Mouse (Mus musculus) regulatory T cell (primary cell): ENCODE data around the gene Gm6217.
"Not testable (repeated sequence)": the region's sequence is repeated elsewhere in the genome, so short reads cannot be mapped to it uniquely, and the experiment has no call there.

ENCODE experiments used
- in situ Hi-C: fragments of 300-600 bp; cut with MboI, MseI; formaldehyde crosslinking; loops from one replicate; pipeline ENCODE4 v1.15.1; 2025; ENCODE audit warnings: high pct_unique_total_duplicates

Gm6217 gene

DNA sequence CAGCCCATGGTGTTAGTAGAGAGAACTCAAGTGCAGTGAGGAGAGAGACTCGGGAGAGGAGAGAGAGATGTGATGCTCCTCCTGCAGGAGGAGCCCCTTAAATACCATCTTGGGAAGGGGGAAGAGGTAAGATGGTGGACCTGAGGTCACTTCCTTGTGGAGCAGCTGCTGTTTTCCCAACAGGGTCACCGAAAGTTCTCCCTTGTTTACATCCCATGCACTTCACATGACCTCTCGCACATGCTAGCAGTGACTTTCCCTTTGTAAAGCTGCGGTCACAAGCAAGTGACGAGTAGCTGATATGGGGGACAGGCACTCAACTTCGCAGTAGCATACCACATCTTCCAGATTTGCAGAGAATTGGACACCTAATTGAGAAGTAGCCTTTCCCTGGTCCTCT, at the start of gene Gm6217:
Gene Gm6217, minus strand, starts transcription at position 74 of the 400 bp plus-strand sequence.
- in situ Hi-C loops = not testable (repeated sequence)

DNA sequence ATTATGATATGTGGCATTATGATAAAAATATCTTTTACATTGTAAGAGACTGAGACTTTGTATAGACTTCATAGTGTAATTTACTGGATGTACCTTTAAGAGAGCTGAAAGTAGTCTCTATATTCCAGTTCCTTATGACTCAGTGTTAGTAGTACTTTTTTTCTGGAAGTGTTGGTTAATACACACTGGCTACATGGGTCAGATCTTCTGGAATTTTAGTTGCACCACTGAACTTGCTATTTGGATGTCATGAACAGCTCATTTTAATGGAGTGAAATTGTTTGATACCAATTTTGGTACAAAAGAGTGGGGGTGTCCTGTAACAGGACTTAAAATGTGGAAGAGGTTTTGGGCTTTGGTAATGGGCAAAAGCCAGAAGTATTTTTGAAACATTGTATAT, 46.6 kb upstream of the Gm6217 start:
- in situ Hi-C loops = no loop called here

DNA sequence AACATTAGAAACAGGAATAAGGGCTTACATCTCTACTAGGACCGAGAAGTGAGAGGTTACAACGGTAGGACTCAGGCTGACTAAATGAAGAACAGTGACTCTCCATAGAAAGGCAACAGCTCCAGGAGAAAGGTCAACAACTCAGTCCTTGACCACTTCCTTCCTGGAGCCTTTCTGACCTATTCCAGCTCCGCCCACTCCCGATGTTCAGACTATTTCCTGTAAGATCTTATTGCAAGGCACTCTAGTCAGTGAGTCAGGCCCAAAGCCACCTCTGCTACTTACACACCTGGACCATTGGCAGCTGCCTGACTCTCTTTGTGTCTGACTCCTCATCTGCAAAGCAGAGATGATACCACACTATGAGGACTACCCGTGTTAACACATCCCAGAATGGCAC, 44.6 kb upstream of the Gm6217 start:
- in situ Hi-C loops = no loop called here

DNA sequence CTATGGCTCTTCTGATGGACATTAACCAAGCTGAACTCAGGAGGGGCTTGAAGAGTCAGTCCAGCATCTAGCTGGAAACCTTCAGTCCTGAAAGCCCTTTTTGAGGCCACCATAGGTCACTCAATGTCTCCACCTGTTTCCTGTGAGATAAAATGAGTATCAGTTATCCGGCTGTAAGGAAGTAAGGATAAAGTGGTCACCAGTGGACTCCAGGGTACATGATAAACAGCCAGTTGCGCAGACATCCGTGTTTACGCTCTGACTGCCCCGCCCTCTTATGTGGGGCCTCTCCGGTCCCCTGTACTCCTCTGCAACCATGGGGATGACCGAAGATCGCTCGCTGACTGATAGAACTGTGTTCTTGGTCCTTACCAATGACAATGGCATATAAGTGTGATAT, 43.1 kb upstream of the Gm6217 start:
- in situ Hi-C loops = no loop called here

DNA sequence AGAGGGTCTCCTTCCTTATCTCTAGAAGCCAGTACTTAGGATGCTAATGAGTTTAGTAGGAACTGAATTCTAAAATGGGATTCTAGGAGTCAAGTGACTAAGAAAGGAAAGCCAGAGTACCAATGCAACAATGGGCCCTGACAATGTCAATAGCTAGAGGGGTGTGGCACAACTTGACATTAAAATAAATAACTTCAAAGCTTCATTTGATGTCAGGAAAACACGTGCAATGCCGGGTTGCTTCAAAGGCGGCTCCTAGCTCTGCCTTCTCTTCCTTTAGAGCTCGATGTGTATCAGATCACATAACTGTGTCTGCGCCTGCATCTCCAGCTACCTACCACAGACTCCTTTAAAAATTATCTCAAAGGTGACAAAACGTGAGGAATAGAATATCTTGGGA, 42.7 kb upstream of the Gm6217 start:
- in situ Hi-C loops = no loop called here

DNA sequence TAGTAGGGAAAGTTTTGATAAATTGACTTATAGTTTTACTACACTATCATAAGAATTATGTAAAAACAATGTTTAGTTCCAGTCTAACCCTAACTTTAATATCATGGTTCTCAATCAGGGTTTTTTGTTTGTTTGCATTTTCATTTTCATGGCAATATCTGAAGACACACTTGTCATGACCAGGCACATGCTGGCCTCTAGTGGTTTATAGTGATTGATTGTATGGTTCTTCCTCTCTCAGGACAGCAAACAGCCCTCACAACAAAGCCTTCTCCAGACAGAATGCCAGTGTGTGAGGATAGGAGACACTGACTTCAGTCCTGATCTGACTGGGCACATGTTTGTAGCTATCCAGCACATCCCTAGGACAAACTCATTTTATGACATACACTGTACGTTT, 42.0 kb upstream of the Gm6217 start:
- in situ Hi-C loops = no loop called here

DNA sequence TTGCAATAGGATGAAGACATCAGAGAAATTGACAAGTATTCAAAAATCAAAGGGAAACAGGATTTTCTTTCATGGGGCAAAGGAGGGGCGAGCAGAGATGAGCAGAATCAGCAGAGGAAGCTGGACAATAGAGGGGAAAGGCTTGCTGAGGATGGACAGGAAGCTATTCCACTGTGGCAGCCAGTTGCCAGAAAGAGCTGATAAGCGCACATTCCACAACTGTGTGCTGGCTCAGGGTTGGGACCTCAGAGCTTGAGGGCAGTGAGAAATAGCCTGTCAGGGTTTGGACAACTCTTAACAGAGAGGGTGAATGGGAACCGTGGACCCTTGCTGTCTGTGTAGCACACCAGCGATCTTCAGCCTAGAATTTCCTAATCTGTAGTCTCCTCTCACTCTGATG, 40.8 kb upstream of the Gm6217 start:
- in situ Hi-C loops = no loop called here

DNA sequence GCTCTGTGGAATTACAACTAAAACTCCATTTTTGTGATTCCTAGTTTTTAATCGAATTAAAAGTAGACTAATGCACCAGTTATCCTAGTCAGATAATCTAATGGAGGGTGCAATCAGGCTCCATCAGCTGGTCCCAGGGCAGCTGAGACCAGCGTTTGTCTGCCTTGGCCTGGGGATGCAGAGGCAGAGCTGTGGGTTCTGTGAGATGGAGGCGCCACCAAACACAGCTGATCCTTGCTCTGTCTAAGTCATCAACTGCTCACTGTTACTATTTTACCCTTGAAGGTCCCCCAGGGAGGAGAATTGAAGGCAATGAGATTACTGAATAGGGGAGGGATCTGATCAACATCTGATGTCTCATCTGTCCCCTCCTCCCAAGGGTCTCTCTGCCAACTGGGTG, 35.2 kb upstream of the Gm6217 start:
- in situ Hi-C loops = no loop called here

DNA sequence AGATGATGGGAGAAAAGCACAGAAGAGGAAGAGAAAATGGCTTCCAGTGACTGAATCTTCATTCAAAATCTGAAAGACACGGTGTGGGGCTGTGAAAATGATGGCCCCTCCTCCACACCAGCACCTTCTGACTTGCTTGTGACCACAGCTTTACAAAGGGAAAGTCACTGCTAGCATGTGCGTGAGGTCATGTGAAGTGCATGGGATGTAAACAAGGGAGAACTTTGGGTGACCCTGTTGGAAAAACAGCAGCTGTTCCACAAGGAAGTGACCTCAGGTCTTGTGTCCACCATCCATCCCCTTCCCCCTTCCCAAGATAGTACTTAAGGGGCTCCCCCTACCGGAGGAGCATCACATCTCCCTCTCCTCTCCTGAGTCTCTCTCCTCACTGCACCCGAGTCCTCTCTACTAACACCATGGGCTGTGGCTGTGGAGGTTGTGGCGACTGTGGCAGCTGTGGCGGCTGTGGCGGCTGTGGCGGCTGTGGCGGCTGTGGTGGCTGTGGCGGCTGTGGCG, 28.7 kb upstream of the Gm6217 start, which contains the start of gene Gm47955:
Gene Gm47955, plus strand, starts transcription at position 417 of the 516 bp plus-strand sequence.
- in situ Hi-C loops = no loop called here

DNA sequence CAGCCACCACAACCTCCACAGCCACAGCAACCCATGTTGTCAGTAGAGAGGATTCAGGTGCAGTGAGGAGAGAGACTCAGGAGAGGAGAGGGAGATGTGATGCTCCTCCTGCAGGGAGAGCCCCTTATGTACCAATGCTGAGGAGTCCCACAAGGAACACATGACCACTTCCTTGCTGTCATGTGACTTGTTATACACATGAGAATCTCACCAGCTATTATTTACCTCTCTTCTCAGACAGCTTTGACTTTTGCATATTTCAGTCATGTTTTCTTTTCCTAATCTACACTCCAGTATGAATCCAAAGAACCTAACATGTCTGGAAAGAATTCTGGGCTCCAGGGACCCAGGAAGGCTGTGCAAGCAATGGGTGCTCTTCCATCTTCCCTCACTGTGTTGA, 24.7 kb upstream of the Gm6217 start, which contains the start of gene Gm7544:
Gene Gm7544, minus strand, starts transcription at position 101 of the 400 bp plus-strand sequence.
- in situ Hi-C loops = not testable (repeated sequence)

DNA sequence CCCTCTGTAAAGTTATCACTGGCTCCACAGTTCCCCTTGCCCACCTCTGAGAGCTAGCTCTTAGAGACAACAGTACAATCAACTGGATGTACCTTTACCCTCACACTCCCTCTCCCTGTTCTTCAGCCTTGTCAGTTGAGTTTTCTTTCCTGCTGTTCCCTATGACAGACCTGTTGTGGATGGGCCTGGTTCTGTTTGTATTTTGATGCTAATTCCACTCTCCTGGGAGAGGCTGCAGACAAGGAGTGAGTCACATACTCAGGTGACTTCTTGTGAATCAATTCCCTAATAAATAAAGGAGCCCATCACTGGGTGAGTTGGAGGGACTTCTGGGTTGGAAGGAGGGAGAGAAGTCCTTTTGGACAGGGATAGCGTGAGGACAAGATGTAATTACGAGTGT, 17.4 kb upstream of the Gm6217 start:
- in situ Hi-C loops = loop anchor here (10.0 kb wide), 1 partner anchor 924 kb away; no protein-coding TSS in a partner anchor

DNA sequence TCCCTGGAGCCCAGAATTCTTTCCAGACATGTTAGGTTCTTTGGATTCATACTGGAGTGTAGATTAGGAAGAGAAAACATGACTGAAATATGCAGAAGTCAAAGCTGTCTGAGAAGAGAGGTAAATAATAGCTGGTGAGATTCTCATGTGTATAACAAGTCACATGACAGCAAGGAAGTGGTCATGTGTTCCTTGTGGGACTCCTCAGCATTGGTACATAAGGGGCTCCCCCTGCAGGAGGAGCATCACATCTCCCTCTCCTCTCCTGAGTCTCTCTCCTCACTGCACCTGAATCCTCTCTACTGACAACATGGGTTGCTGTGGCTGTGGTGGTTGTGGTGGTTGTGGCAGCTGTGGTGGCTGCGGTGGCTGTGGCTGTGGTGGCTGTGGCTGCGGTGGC, 14.8 kb upstream of the Gm6217 start:
- in situ Hi-C loops = loop anchor here (10.0 kb wide), 1 partner anchor 921 kb away; no protein-coding TSS in a partner anchor

DNA sequence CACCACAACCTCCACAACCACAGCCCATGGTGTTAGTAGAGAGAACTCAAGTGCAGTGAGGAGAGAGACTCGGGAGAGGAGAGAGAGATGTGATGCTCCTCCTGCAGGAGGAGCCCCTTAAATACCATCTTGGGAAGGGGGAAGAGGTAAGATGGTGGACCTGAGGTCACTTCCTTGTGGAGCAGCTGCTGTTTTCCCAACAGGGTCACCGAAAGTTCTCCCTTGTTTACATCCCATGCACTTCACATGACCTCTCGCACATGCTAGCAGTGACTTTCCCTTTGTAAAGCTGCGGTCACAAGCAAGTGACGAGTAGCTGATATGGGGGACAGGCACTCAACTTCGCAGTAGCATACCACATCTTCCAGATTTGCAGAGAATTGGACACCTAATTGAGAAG, 12.1 kb upstream of the Gm6217 start, which contains the start of gene A030003K21Rik:
Gene A030003K21Rik, minus strand, starts transcription at position 94 of the 400 bp plus-strand sequence.
- in situ Hi-C loops = loop anchor here (10.0 kb wide), 1 partner anchor 918 kb away; no protein-coding TSS in a partner anchor

DNA sequence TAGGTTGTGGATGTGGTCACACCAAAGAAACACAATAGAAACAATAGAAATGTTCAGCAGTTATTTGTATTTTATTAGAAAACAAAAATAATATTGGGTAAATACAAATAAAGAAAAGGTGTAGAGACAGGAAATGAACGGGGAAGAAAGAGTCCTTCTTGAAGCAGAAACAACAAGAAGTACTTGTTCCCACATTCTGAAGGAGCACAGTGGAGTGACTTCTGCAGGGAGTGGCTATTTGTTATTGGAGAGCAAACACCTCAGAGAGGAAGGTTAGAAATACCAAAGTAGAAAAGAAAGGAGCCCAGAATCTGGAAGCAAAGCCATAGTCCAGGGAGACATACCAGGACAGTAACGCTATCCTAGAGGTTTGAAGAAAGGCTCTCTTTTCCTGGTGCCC, 11.3 kb upstream of the Gm6217 start:
- in situ Hi-C loops = loop anchor here (10.0 kb wide), 1 partner anchor 918 kb away; no protein-coding TSS in a partner anchor

DNA sequence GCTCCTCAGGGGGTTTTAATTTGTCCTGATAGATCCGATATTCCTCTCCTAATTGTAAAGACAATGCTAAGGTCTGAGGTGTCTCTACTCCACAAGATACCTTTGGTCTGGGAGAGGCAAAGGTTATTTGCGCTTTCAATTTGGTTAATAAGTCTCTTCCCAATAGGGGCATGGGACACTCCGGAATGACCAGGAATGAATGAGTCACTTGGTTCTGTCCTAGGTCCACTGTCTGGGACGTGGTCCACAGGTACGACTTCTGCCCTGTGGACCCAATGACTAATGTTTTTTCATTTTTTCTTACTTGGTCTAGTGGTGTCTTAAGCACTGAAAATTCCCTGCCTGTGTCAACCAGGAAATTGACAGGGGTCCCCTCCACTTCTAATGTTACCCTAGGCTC, 7.5 kb upstream of the Gm6217 start:
- in situ Hi-C loops = no loop called here

DNA sequence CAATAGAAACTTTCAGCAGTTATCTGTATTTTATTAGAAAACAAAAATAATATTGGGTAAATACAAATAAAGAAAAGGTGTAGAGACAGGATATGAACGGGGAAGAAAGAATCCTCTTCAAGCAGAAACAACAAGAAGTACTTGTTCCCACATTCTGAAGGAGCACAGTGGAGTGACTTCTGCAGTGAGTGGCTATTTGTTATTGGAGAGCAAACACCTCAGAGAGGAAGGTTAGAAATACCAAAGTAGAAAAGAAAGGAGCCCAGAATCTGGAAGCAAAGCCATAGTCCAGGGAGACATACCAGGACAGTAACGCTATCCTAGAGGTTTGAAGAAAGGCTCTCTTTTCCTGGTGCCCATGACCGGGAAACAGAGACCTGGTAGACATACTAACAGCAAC, 641 bp downstream of the Gm6217 start:
- in situ Hi-C loops = not testable (repeated sequence)

DNA sequence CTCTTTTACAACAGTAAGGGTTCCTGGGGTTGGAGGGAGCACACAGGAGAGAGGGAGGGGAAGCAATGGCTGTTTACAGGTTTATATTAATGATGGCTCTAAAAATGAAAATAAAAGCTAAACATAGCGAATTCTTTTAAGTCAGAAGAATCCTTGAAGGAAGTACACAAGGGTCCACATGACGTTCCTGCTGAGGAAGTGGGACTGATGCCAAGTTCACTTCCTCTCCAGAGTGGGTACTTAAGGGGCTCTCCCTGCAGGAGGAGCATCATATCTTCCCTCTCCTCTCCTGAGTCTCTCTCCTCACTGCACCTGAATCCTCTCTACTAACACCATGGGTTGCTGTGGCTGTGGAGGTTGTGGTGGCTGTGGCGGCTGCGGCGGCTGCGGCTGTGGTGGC, 6.5 kb downstream of the Gm6217 start, which contains the start of gene A030014E15Rik:
Gene A030014E15Rik, plus strand, starts transcription at position 268 of the 400 bp plus-strand sequence.
- in situ Hi-C loops = no loop called here

DNA sequence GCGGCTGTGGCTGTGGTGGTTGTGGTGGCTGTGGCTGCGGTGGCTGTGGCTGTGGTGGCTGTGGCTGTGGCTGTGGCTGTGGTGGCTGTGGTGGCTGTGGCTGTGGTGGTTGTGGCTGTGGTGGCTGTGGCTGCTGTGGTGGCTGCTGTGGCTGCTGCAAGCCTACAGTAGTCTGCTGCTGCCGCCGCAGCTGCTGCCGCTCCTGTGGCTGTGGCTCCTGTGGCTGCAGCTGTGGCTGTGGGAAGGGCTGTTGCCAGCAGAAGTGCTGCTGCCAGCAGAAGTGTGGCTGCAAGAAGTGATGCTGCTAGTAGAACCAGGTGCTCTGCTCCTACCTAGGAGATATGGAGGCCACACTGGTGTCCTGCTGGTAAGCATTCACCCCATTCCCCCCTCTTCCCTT, 17.8 kb downstream of the Gm6217 start:
- in situ Hi-C loops = not testable (repeated sequence)

DNA sequence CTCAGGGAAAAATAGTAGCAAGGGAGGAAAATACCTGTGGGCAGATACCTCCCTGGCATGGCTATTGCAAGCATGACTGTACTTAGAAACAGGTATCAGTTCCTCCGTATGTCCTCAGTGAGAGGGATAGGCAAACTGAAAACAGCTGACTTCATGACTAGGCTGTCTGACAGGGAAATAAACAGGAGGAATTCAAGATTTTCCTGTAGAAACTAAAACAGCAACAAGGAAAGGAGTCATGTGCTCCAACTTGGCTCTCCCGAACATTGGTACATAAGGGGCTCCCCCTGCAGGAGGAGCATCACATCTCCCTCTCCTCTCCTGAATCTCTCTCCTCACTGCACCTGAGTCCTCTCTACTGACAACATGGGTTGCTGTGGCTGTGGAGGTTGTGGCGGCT, 18.2 kb downstream of the Gm6217 start, which contains the start of gene A030005L19Rik:
Gene A030005L19Rik, plus strand, starts transcription at position 301 of the 400 bp plus-strand sequence.
- in situ Hi-C loops = no loop called here

DNA sequence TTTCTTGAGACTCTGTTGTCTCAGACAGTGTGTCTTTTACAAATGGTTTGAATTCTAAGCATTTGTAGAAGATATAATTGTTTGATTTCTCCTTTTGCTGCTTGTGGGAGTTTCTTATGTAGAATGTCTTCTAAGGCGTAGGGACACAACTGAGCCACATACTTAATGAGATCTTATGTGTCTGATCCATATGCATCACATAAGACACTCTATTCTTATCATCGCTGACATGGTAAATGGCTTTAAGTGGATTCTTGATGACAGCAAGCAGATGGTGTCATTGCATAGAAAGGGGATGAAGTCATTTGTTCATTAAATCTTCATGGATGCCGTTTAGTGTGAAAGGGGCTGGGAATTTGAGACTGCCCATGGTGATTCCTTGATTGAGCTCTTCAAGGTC, 25.3 kb downstream of the Gm6217 start:
- in situ Hi-C loops = no loop called here

DNA sequence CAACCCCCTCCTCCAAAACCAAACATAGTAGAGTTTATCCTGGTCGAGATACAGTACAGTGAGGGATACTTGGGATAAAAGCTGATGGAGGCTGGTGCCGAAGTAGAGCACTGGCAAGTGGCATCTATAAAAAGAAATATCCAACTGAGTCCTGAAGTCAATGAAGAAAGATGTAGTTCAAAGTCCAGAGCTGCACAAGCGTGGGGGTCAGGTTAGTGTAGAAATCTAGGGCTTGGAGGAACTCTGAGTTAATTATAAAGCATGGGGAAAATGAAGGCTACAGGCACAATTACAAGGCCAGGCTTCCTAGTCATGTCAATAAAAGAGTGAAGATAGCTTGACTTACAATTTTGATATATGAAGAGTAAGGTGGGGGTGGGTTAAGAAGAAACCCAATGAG, 30.0 kb downstream of the Gm6217 start:
- in situ Hi-C loops = loop anchor here (5.0 kb wide), 1 partner anchor 101 kb away; the partner anchor contains the start of gene Gm47959

DNA sequence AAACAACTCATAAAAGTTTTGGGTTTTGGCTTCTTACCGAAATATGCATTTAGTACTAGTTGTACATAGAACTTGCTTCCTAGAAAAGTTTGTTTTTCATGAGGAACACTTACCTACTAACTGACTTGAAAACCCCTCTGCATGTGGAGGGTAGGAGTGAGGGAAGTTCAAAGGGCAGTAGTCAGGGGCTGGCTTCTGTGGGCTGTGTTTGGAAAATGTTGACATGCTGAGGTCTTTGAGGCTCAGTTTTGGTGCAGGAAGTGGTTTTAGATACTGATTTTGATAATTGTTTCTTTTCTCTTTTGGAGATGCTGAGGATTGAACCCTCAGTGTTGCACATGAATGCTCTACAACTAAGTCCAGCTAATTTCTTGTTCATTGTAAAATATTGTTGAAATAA, 30.6 kb downstream of the Gm6217 start:
- in situ Hi-C loops = loop anchor here (5.0 kb wide), 1 partner anchor 102 kb away; the partner anchor contains the start of gene Gm47959

DNA sequence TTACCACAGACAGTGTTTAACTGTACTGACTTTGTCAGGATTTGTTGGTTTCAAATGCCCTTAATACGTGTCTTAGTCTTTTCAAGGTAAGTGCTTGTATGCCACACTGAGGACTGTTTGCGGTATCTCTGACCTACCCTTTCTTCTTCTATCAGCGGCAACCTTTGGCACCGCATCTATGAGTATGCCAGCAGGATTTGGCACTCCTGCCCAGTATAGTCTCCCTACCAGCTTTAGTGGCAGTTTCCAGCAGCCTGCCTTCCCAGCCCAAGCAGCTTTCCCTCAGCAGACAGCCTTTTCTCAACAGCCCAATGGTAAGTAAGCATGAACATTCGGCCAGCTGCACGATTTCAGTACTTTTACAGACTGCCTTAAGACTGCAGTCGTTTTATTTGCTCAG, 37.9 kb downstream of the Gm6217 start:
- in situ Hi-C loops = no loop called here
